Mouse (Mus musculus): ENCODE results near the gene Tnfrsf8.

DNA sequence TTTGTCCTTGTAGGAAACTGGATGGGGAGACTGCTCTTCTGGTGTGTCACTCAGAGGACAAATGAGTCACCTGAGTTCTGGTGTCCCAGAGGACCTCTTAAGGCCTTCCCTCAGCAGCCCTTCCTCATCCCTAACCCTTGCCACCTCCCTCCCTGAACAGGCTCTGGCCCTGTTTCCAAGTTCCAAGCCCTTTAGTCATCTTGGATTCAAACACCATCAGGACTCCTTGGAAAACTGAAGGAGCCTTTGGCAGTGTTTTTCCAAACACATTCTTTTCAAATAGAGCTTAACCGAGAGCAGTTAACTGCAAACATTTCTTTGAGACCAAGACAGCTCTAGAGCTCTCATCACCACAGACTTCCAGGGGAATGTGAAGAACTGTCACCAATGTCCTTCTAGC lies 42.2 kb downstream of the Tnfrsf8 start:
- TF ChIP-seq CTCF (IDR thresholded peaks at IDR 0.05) (no peak), POLR2A (IDR thresholded peaks at IDR 0.05; ENCODE audit: insufficient read depth, low read depth, low read length) (no peak), EP300 (IDR thresholded peaks at IDR 0.05; ENCODE audit: insufficient read depth, low read depth, low read length) (no peak)

Data from heart, adult 2 months (tissue).